Mouse (Mus musculus) cerebellum, postnatal 25 days (tissue): ENCODE measurements around the gene Igfbp6.

ENCODE experiments used
- DNase-seq, 2 experiments: peaks; one replicate each; pipeline ENCODE4 v3.0.0; 2021; ENCODE audit warnings: mixed read lengths in 2 of 2

Gene Igfbp6

GRCm38 (mm10) chr15:102144274-102144711 lies at the start of gene Igfbp6:
Gene Igfbp6 (plus strand): TSS chr15:102144362.
- DNase-seq: no peak

- DNase-seq: no peak
Measured at GRCm38 (mm10) chr15:102094988-102095387, 49.2 kb upstream of the Igfbp6 start.

DNA sequence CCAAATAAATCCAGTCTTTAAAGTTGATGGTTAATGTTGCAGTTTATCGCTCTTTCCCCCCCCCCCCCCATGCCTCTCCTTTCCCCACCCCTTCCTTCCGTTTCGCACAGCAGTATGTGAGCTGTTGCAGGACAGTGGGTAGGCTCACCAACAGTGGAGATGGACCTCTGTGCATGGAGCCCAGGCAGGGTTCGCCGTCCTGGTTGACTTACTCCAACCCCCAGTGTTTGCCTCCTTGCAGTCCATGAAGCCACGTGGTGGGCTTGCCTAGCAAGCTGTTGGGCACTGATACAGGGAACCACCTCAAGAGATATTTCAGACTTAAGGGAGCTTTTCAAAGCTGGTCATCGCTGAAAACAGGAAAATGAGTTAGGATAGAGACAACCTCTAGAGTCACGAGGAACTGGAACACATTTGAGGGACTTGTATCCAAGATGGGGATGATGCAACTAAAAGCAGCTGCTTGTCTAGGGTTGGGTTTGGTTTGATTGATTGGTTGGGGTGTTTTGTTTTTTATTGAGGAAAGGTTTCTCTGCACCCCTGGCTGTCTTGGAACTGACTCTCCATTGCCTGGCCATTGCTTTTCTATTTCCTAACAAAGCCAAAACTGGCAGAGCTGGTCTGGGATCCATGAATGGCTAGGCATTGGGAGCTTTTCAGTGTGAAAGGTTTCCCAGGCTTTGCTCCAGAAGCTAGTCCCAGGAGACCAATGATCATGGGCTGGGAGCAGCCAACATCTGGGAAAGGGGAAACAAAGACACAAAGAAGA lies 46.8 kb upstream of the Igfbp6 start:
- DNase-seq: no peak

DNA sequence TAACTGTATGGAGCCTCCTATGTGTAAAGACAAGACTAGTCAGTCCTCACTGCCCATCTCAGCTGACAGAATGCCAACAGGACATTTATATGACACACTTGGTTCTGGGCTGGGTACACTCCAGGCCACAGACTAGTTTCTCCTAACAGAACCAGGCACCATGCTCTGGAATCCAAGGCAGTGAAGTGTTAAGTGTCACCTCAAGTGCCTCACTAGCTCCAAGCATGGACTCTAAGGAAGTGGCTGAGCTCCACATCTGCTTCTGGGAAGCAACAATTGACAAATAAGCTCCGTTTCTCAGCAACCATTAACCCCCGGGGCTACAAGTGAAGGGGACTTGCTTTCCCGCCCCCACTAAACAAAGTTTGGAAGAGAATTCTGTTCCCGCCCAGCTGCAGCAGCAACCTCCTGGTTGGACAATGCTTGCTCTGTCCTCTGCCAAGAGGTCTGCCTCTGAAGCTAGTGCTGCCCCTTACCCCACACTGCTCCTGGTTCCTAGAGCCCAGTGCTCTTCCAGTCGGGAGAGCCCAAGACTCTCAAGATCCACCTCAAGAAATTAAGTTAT lies 46.1 kb upstream of the Igfbp6 start:
- DNase-seq: no peak

DNA sequence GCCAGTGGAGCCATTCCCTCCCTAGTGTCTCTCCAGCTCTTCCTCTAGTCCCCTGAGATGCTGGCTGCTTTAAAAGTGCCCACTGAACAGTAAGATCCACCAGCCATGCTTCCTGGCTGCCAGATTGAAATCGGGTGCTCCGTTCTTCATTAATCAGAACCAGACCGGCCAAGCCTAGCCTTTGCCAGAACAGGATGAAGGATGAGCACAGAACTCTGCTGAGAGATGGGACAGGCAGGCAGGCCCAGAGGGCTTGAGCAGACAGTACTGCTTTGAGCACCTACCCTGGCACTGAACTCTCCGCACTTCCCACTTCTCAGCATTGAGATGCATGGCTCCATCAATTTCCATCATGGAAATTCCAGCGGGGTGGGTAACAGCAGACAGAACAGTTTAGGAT lies 44.9 kb upstream of the Igfbp6 start:
- no peak for DNase-seq

DNA sequence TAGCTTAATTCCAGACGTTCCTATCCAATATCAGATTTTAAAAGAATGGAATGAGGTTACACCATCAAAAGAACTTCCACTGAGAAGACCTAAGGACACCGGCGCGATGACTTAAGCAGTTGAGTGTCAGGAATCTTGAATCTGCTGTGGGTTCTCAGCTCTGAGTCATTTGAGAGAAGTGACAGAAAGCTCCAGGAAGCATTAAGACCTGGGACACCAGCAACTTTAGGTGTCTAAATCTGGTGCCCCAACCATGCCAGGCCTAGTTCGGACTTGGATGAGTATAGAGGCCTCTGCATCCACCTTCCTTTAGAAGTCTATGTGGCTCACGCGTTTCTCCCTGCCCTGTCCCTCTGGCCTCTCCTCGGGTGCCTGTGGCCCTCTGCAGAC lies 44.4 kb upstream of the Igfbp6 start:
- no peak for DNase-seq

DNA sequence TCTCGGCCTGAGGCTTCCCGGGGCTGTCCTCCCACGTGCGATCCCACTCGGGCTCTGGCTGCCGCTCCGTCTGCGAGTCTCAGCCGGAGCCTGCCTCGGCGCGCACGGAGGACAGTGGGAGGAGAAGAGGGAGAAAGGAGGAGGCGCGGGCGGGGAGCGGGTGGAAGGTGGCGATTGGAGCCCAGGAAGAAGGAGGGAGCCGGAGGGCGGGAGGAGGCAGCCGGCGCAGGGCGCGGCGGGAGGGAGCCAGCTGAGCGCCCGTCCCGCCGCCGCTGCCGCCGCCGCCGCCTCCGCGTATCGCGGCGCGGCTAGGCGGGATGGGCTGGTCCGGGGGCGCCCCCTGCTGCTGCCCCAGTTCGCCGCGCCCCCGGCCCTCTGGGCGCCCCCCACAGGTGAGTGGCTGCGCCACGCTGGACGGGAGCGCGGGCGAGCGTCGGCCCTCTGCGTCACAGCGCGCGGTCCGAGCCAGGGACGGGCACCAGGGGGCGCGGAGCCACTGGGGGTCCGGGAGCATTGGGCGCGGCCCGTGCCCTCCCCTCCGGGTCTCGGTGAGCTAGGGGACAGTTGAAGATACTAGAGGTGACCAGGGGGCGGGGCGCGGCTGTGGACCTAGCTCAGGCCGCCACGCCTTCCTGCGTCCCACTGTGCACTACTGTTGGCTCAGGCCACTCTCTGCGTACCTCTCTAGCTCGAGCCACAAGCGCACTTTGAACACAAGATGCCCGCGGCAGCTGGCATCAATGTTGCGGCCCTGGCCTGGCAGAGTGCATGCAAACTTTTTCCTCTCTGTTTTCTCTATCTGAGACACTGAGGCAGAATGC lies 43.8 kb upstream of the Igfbp6 start, which contains the start of gene Tns2:
Tns2 (plus strand) TSS at position 253 of the 821 bp plus-strand sequence.
- peak; percentile 74 to 84 for DNase-seq

DNA sequence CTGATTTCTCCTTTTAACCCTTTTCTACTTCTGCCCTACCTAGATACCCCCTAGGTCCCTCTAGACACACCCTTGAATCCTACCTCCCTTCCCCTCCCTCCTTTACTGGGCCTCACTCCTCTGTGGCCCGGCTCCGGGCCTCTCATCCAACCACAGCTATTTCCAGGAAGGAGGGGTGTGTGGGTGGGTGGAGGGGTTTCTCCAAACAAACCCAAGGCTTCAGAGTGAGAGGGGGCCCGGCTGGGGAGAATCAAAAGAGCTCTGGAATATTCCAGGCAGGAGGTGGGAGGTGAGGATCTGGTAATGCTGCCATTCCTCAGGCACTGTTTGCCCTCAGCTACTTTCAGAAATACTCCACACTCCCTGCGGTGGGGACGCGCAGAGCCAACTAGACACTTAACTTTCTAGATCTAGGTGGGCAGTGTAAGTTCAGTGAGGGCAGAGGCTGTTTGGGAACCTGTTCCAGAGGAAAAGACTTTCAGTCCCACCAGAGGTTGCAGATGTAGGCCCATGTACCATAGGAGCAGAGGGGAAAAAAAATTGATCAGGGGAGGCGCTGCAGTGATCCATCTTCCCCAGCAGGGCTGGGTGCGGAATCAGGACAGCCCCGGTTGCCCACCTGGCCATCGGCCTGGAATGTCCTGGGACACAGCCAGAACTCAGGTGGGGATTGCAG lies 43.0 kb upstream of the Igfbp6 start:
- peak in 1 of 2 experiments; percentile 38 for DNase-seq

DNA sequence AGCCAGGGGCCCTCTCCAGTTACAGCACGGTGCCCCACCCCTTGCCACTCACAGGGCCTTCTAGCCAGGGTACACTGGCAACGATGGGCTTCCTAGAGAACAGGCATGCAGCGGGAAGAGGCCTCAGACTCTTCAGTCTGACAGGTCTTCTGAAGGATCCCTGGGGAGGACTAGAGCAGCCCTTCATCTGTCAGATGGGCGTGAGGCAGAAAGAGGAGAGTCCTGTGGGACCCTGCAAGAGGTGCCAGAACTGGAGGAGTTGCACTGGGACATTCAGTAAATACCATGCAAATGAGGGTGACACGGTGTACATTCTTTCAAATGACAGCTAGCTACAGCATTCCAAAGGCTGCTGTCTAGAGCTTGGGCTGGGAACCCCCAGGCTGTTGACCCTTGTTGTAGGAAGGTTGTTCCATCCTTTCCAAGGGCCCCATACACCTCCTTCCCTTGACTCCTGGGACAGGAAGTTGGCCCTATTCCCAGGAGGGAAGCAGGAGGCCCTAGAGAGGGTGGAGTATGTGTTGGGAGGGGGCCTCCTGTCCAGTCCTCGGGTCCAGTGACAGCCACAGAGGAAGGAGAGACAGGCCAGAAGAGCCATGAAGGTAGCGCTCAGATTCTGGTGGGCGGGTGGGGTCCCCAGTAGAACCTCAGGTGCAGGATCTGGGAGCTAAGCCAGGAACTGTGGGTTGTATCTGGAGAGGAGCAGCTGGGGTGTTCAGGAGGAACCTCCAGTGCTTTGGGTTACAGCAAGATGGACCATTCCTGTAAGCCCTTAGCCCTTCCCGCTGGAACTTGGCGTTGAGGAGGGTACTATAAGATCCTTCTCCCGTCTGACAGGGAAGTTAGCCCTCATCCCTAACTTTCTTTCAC lies 42.3 kb upstream of the Igfbp6 start:
- peak in 1 of 2 experiments; percentile 20 for DNase-seq

DNA sequence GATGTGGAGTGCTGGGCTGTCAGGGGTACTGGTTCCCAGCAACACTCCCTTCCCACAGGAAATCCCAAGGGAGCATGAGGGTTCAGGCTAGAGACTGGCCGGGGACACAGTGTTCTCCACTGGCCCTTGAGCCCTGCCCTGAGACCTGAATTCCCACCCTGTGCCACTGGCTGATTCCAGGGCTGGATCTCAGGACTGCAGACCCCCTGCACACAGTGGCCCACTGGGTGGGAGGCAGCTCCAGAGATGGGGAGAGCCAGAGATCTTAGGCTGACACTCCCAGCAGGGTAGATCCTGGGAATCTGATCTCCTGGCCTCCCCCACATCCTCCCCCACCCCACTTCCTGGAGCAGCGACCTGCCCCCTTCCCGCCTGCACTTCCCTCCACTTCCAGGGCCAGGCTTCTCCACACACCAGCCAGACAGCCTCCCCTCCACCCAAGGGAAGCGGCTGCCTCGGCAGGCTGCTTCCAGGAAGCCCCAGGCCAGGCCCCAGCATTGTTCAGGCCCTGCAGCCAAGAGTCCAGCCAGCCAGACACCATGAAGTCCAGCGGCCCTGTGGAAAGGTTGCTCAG lies 41.5 kb upstream of the Igfbp6 start:
- DNase-seq: no peak

DNA sequence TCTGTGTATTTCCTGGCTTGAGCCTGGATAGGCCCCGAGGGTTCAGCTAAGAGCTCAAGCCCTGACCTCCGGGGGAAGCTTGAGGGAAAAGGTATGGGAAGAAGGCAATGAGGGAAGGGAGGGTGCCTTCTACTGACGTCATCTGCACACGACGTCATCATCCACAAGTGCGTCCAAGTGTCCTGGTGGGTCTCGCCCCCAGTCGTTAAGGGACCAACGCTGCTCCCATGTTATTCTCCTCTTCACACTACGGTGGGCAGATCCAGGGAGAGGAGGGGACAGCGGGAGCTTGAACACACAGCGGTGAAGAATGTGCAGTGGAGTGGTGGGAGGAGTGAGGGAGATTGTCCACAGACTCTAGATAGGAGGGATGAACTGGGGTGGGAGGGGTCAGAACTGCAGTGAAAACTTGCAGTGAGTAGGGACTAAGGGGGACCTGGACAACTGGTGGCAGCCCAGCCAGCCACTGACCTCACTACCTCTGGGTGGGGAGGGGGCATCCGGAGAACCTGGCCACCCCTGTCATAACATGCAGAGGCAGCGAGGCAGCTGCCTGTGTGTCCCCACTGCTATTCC lies 40.7 kb upstream of the Igfbp6 start:
- DNase-seq: no peak

GRCm38 (mm10) chr15:102103947-102104555 lies 40.1 kb upstream of the Igfbp6 start:
- DNase-seq: no peak

DNA sequence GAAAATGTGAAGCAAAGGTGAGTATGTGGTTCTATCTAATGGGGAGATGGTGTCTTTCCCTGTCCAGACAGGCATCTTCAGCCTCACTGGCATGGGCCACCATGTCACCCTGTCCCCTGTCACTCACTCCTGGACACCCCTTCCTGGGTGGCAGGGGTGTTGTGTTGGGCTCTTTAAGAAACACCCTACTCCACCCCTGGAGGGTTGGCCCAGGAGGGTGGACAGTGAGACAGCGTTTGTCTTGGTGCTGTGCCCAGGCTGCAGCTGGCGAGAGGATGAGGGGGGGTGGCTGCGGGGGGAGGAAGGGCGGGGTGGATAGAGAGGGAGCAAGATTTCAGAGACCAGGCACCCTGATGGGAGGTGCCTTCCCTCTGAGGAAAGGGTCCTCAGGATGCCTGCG lies 38.8 kb upstream of the Igfbp6 start:
- DNase-seq: peak in 1 of 2 experiments; percentile 36

- DNase-seq: peak in 1 of 2 experiments; percentile 60
Measured at GRCm38 (mm10) chr15:102105764-102106730, 38.1 kb upstream of the Igfbp6 start.

DNA sequence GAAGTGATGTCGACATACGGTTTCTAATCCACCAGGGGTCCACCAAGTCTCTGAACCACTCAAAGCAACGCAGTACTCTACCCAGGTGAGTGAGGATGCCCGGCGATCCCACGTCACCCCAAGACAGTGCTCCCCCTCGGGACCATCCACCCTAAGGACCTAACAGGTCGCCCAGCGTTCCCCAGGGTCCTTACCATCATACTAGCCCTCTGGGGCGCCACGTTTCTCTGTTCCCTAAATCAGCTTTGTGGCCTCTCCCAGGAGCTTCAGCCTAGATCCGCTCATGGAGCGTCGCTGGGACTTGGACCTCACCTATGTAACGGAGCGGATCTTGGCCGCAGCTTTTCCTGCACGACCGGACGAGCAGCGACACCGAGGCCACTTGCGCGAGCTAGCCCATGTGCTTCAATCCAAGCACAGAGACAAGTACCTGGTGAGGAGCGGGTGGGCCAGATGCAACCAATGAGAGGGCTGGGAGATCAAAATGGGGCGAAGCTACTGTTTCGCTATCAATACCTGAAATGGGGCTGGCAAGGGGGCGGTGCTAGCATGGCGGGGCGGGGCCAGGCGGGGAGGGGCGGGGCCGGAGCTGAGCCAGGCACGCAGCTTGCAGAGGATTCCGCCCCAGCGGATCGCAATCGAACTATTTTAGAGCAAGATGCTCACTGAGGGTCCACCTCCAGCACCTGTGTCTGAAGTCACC lies 37.3 kb upstream of the Igfbp6 start:
- peak; percentile 60 to 79 for DNase-seq

DNA sequence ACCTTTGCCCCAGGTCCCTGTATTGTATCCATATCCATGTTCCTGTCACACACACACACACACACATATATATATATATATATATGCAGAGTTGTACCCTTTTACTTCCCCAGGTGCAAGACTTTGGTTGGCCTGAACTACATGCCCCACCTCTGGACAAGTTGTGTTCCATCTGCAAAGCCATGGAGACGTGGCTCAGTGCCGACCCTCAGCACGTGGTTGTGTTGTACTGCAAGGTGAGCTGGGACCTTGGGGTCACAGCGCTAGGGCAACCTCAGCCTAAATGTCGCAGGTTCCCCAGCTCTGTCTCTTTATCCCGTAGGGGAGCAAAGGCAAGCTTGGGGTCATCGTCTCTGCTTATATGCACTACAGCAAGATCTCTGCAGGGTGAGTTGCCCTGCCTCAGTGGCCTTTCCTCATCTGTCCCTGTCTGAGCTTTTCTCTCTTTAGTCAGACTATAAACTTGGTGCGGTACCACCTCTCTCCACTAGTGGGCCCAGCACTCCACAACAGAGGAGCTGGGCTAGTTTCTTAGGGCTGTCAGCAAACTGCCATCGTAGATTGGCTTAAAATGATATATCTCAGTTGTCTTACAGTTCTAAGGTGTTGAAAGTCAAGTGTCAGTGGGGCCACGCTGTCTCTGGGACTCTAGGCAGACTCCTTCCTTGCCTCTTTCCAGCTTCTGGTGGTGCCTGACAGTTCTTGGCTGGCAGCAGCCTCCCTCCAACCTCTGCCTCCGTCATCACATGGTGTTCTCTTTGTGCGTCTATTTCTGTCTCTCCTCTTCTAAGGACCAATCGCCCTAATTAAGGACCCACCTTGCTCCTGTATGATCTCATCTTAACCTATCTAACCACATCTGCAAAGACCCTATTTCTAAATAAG lies 36.2 kb upstream of the Igfbp6 start:
- peak; percentile 85 to 91 for DNase-seq

- peak; percentile 88 to 91 for DNase-seq
Measured at GRCm38 (mm10) chr15:102108651-102109525, 35.3 kb upstream of the Igfbp6 start.
